Mouse (Mus musculus) yolk sac, embryonic 10.5 days (tissue): ENCODE data around the gene Jph4.
A peak's percentile ranks its signal among the peaks of the same experiment; 100 is the strongest.

ENCODE experiments used
- DNase-seq: peaks from one replicate; pipeline ENCODE4 v3.0.0-alpha.2; 2017; ENCODE audit warnings: low spot score

Gene Jph4

GRCm38 (mm10) chr14:55063581-55064381, 53.0 kb downstream of the Jph4 start:
- no peak for DNase-seq

GRCm38 (mm10) chr14:55063117-55063516, 53.6 kb downstream of the Jph4 start:
- no peak for DNase-seq

DNA sequence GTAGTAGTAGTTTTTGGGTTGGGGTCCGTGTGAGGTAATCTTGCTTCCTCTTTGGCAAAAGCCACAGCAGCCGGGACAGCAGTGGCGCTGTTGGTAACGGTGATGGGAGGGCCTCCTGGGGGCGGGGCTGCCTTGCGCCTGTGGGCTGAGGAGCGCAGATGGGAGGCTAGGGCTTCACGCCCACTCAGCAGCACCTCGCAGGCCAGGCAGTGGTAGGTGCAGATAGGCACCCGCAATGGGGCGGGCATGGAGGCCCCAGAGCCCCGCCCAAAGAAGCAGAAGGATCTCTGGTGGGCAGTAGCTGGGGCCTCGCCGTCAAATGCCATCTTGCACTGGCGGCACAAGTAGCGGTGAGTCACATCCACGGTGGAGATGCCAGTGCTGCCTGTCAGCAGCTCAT, 54.1 kb downstream of the Jph4 start:
- peak; percentile 20 for DNase-seq

DNA sequence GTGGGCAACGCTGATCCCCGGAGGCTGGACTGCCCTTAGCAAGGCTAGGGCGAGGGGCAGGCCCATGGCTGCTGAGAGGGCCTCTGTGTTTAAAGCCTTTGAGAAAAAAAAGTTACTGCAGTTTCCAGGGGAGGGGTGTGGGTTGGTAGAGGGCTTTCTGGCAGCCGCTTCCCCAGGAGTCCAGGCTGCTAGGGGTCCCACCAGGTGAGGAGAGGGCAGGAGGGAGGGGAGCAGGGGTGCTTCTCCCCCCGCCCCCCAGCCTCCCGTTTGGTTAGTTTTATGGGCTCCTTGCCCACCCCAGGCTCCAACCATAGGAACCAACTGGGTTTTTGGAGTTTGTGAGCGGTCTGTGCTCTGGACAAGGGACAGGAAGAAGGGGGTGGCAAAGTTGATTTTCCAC, 54.9 kb downstream of the Jph4 start:
- no peak for DNase-seq

GRCm38 (mm10) chr14:55059931-55060330, 56.8 kb downstream of the Jph4 start:
- peak; percentile 11 for DNase-seq

- DNase-seq = no peak
Measured at GRCm38 (mm10) chr14:55059009-55059408, 57.7 kb downstream of the Jph4 start.
